Mouse (Mus musculus): ENCODE results near the gene Cdkn2aip.
A peak's percentile ranks its signal among the peaks of the same experiment; 100 is the strongest.

Cdkn2aip gene

DNA sequence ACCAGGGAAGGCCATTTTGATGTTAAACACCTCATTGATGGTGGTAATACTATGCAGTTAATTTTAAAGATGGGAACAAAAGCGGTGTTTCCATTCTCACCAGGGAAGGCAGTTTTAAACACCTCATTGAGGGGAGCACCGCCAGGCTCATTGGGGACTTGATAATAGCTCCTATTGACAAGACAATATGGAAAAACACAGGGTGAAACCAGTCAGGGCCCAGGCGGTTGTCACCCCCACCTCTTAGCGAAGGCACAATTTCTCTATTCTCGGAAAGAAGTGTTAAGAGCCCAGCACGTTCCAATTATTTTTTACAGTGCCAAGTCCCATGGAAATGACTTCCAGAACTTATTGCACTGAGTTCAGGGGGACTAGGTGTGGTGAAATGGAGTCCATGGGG lies 13.2 kb upstream of the Cdkn2aip start:
- H3K27me3 ChIP-seq (ENCODE audit: control insufficient read depth, insufficient read depth, low read length, poor library complexity, severe bottlenecking) = no peaks in the 10 kb centered on the region
- no peaks in the 10 kb centered on the region for H3K36me3 ChIP-seq (ENCODE audit: control insufficient read depth, insufficient read depth, low read length, poor library complexity, severe bottlenecking)
- no peak for DNase-seq (ENCODE audit: low read depth, low spot score)

DNA sequence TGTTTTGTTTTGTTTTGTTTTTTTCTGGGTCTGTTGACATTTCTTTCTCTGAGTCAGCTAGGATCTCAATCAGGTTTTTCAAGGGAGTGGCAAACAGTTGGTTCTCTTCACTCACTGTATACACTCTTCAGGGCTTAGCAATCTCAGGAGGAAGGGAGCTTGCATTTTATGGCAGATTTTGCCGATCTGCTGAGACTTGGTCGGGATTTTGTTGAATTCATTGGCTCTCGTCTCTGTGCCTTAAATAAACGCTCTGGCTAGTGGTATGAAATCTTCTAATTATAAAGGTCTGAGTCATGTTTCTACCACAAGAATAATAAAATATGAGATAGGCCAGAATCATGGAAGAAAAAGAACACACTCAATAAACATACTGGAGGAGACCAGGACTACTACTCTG lies 7.9 kb upstream of the Cdkn2aip start:
- no peaks in the 10 kb centered on the region for H3K36me3 ChIP-seq (ENCODE audit: control insufficient read depth, insufficient read depth, low read length, poor library complexity, severe bottlenecking)
- DNase-seq (ENCODE audit: low read depth, low spot score) = no peak
- H3K27me3 ChIP-seq (ENCODE audit: control insufficient read depth, insufficient read depth, low read length, poor library complexity, severe bottlenecking) = no peaks in the 10 kb centered on the region

DNA sequence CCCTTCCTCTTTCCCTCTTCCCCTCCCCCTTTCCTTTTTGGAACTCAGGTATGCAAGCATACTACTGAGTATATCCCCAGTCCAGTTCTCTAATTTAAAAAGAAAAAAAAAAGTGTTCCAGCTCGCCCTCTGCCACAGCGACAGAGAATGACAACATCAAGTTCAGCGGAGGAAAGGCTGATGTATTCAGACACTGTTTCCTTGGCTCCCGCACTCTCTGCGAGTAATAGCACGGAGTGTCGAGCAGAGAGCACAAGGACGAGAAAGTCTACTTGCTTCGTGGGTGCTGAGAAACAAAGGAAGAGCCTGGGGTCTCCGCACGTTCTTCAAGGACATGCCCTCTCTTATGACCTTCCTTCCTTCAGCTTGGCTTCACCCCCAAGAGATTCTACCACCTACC lies 4.9 kb upstream of the Cdkn2aip start:
- no peaks in the 10 kb centered on the region for H3K27me3 ChIP-seq (ENCODE audit: control insufficient read depth, insufficient read depth, low read length, poor library complexity, severe bottlenecking)
- H3K36me3 ChIP-seq (ENCODE audit: control insufficient read depth, insufficient read depth, low read length, poor library complexity, severe bottlenecking) = no peaks in the 10 kb centered on the region
- DNase-seq (ENCODE audit: low read depth, low spot score) = no peak

DNA sequence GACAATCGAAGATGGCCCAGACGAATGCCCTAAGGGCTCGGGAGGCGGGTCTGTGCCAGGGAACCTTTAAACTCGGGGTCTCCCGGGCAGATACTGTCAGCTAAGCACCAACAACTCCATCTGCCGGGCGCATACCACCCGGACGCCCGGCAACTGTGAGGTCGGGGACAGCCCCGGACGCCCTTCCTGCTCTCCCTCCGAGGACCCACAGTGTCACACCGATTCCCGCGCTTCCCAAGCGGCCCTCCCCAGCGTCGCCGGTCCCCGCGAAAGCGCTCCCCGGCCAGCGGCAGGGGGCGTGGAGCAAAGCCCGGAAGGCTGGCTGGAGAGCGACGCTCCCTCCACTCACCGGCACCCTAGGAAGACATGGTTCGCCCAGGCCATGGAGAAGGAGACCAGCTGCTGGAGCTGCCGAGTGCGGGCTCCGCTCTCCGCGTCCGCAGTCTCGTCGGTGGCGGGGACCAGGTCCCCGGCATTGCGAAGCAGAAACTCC lies 515 bp downstream of the Cdkn2aip start:
- Histone ChIP-seq H3K27me3 (ENCODE audit: control insufficient read depth, insufficient read depth, low read length, poor library complexity, severe bottlenecking) (no peaks in the 10 kb centered on the region), H3K36me3 (ENCODE audit: control insufficient read depth, insufficient read depth, low read length, poor library complexity, severe bottlenecking) (no peaks in the 10 kb centered on the region; the same call in 1 of the 2 replicates)
- DNase-seq (ENCODE audit: low read depth, low spot score) = peak; percentile 56

DNA sequence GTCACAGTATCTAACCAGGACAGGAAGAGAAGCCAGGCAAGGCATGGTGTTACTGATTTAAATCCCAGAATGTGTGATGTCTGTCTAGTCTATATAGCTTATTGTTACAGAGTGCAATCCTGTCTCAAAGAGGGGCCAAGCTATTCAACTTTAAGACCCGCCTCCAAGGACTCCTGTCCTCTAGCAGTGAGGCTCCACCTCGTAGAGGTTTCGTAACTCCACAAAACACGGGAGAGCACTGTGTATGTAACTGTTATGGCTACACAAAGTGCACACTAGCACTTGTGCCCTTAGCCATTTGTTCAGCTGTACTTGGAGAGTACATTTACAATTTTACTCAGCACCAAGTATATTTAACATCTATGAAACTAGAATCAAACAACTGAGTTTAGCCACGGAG lies 5.6 kb downstream of the Cdkn2aip start:
- DNase-seq (ENCODE audit: low read depth, low spot score) = no peak
- Histone ChIP-seq H3K27me3 (ENCODE audit: control insufficient read depth, insufficient read depth, low read length, poor library complexity, severe bottlenecking) (no peaks in the 10 kb centered on the region), H3K36me3 (ENCODE audit: control insufficient read depth, insufficient read depth, low read length, poor library complexity, severe bottlenecking) (no peaks in the 10 kb centered on the region; the same call in 1 of the 2 replicates)

DNA sequence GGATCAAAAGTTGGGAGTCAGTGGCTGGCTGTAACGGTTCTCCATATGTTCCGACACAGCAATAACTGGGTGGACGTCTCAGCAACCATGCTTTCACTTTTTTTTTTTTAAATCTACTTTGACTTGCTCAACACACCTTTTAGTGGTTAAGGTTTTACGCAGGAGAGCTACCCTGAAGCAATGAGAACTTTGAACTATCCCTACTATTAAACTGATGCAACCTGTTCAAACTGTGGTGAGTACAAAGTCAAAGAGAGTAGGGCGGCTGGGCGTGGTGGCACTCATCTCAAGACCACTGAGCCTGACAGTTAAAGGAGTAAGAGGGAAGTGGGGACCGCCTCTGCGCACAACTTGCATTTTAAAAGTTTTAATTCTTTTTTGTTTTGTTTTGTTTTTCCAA lies 7.0 kb downstream of the Cdkn2aip start:
- DNase-seq (ENCODE audit: low read depth, low spot score) = no peak
- H3K36me3 ChIP-seq (ENCODE audit: control insufficient read depth, insufficient read depth, low read length, poor library complexity, severe bottlenecking) = no peaks in the 10 kb centered on the region; the same call in 1 of the 2 replicates
- no peaks in the 10 kb centered on the region for H3K27me3 ChIP-seq (ENCODE audit: control insufficient read depth, insufficient read depth, low read length, poor library complexity, severe bottlenecking)

DNA sequence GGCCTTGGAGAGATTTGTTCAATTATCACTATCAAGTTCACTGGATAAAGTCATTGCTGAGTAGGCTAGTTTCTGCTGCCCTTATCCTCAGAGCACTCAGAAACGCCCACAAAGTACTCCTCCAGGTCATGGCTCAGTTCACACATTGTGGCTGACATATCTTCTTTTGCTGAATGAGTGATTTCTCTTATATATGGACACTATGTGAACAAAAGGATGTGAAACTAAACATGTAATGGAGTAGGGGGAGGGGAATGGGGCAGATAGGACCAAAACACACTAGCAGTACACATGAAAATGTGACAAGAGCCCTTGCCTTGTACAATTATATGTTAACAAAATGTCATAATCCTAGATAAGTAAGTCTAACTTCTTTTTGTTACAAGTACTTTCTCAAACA lies 11.4 kb downstream of the Cdkn2aip start:
- H3K36me3 ChIP-seq (ENCODE audit: control insufficient read depth, insufficient read depth, low read length, poor library complexity, severe bottlenecking) = no peaks in the 10 kb centered on the region
- H3K27me3 ChIP-seq (ENCODE audit: control insufficient read depth, insufficient read depth, low read length, poor library complexity, severe bottlenecking) = no peaks in the 10 kb centered on the region
- peak; percentile 64 for DNase-seq (ENCODE audit: low read depth, low spot score)

DNA sequence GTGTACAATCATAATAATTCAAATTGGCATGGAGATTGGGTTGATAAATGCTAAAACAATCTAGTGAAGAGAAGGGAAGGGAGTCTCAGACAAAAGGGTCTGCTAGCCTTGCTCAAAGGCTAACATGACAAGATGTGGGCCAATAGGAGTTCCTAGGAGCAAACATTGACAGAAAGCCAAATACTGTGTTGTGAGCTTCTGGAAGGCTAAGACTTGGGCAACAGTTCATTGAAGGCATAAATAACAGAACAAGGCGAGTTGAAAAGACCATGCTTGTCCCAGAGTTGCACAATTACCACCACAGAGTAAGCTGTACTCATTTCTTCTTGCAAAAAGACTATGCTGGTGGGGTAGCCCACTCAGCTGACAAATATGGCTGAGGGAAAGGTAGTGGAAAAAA lies 16.0 kb downstream of the Cdkn2aip start:
- no peaks in the 10 kb centered on the region for H3K27me3 ChIP-seq (ENCODE audit: control insufficient read depth, insufficient read depth, low read length, poor library complexity, severe bottlenecking)
- no peak for DNase-seq (ENCODE audit: low read depth, low spot score)
- no peaks in the 10 kb centered on the region for H3K36me3 ChIP-seq (ENCODE audit: control insufficient read depth, insufficient read depth, low read length, poor library complexity, severe bottlenecking)

DNA sequence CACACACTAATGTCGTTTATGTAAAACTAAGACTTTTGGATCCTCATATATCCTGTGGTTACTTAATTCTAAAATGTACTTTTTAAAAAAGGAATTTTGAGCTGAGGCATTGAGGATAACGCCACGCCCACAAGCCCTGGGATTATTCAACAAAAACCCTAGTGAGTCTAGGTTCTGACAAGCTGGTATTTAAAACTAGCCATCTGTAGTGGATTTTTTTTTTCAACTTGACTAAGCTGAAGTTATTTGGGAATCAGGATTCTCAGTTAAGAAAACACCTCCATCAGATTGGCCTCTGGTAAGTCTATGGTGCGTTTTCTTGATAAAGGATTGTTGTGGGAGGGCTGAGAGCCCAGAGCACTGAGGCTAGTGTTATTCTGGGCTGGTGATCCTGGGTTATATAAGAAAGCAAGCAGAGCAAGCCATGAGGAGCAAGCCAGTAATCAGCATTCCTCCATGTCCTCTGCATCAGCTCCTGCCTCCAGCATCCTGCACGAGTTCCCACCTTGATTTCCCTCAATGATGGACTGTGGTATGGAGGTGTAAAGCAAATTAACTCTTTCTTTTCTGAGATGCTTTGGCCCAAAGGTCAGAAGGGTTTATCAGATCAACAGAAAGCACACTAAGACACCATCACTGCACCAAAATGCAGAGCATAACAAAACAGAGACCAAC lies 18.2 kb downstream of the Cdkn2aip start:
- H3K27me3 ChIP-seq (ENCODE audit: control insufficient read depth, insufficient read depth, low read length, poor library complexity, severe bottlenecking) = no peaks in the 10 kb centered on the region; the same call in 1 of the 2 replicates
- no peak for DNase-seq (ENCODE audit: low read depth, low spot score)
- H3K36me3 ChIP-seq (ENCODE audit: control insufficient read depth, insufficient read depth, low read length, poor library complexity, severe bottlenecking) = no peaks in the 10 kb centered on the region

DNA sequence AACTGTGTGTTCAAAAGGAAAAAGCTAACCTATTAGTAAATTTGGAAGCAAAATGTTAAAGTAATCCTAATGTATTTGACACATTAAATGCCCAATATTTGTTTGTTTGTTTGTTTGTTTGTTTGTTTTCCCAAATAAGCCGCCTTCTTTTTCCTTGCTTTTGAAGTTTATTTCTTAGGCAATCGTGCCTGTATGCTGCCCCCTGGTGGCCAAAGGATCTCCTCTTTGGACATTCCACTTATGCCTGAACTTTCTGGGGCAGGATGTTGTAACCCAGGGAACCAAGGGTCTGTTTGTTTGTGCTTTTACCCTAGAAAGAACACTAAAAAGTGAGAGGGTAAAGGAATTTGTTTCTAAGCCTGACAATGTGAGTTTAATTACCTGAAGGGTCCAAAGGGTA lies 20.6 kb downstream of the Cdkn2aip start:
- Histone ChIP-seq H3K27me3 (ENCODE audit: control insufficient read depth, insufficient read depth, low read length, poor library complexity, severe bottlenecking) (no peaks in the 10 kb centered on the region; the same call in 1 of the 2 replicates), H3K36me3 (ENCODE audit: control insufficient read depth, insufficient read depth, low read length, poor library complexity, severe bottlenecking) (no peaks in the 10 kb centered on the region)
- peak; percentile 79 for DNase-seq (ENCODE audit: low read depth, low spot score)

DNA sequence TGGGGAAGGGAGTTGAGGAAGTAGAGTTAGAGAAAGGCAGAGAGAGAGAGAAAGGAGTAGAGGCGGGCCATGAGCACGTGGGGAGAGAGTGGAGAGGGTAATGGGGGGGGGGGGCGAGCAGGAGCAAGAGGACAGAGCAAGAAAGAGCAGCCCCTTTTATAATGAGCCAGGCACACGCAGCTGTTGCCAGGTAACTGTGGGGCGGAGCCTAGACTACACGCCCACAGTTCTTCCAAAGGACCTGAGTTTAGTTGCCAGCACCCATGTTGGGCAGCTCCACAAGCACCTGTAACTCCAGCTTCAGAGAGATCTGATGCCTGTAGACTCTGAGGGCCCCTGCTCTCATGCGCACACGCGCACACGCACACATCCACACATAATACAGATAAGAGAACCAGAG lies 21.9 kb downstream of the Cdkn2aip start:
- Histone ChIP-seq H3K36me3 (ENCODE audit: control insufficient read depth, insufficient read depth, low read length, poor library complexity, severe bottlenecking) (no peaks in the 10 kb centered on the region), H3K27me3 (ENCODE audit: control insufficient read depth, insufficient read depth, low read length, poor library complexity, severe bottlenecking) (no peaks in the 10 kb centered on the region; the same call in 1 of the 2 replicates)
- DNase-seq (ENCODE audit: low read depth, low spot score) = no peak

DNA sequence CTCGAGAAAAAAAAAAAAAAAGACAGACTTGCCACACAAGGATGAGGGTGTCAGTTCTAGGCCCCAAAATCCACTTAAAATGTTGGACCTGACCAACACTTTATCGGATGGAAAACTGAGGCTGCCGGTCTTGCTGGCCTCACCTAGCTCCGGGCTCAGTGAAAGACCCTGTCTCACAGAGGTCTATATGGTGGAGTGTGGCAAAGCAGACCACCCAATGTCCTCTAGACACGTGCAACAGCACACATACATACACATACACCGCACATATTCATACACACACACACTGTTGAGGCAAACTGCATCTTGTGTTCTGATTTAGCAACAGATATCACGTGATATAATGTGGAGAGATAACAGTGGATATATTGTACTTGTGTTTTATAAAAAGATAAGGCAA lies 22.4 kb downstream of the Cdkn2aip start:
- no peaks in the 10 kb centered on the region; the same call in 1 of the 2 replicates for H3K27me3 ChIP-seq (ENCODE audit: control insufficient read depth, insufficient read depth, low read length, poor library complexity, severe bottlenecking)
- no peak for DNase-seq (ENCODE audit: low read depth, low spot score)
- H3K36me3 ChIP-seq (ENCODE audit: control insufficient read depth, insufficient read depth, low read length, poor library complexity, severe bottlenecking) = no peaks in the 10 kb centered on the region

DNA sequence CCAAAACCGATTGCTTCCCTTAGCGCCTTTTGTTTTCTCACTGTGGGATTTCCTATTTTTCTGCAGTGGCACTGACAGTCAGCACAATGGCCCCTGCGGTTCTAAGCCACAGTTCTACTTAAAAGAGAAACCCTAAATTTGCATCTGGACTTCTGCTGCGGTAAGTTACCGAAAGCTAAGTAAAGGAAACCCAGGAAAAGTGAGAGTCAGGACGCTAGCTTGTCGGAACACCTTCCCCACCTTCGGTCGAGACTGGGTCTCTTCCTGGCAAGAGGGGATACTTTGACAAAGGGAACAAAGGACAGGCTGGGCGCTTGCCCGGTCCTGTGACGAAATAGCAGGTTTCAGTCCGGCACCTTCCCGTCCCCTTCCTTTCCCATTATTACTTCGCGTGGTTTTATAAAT lies 23.1 kb downstream of the Cdkn2aip start:
- H3K27me3 ChIP-seq (ENCODE audit: control insufficient read depth, insufficient read depth, low read length, poor library complexity, severe bottlenecking) = no peaks in the 10 kb centered on the region; the same call in 1 of the 2 replicates
- H3K36me3 ChIP-seq (ENCODE audit: control insufficient read depth, insufficient read depth, low read length, poor library complexity, severe bottlenecking) = no peaks in the 10 kb centered on the region
- no peak for DNase-seq (ENCODE audit: low read depth, low spot score)

DNA sequence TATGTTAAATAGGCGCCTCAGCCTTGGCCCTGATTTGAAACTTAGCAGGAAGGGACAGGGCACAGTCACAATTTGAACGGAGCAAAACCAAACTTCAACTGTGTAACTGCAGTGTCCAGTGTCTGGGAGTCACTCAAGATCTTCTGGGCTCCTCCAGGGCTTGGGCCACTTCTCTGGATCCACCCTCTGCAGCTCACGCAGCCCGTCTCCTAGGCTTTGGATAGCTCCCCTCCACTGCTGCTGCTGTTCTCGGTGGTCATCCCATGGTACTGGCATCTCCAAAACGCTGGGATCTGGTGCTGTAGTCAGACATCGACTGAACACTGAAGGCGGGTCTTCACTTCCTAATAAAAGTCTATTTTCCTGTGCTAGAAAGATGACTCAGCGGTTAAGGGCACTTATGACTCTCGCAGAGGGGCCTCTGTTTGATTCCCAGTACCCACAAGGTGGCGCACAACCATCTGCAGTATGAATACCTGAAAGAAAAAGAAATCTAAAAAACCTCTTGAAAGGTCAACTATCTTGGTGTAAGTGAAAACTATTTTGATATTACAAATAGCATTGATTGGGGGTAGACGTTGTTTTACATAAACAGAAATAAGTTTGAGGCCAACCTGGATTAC lies 23.9 kb downstream of the Cdkn2aip start:
- peak; percentile 69 for DNase-seq (ENCODE audit: low read depth, low spot score)
- Histone ChIP-seq H3K27me3 (ENCODE audit: control insufficient read depth, insufficient read depth, low read length, poor library complexity, severe bottlenecking) (no peaks in the 10 kb centered on the region; the same call in 1 of the 2 replicates), H3K36me3 (ENCODE audit: control insufficient read depth, insufficient read depth, low read length, poor library complexity, severe bottlenecking) (no peaks in the 10 kb centered on the region)

DNA sequence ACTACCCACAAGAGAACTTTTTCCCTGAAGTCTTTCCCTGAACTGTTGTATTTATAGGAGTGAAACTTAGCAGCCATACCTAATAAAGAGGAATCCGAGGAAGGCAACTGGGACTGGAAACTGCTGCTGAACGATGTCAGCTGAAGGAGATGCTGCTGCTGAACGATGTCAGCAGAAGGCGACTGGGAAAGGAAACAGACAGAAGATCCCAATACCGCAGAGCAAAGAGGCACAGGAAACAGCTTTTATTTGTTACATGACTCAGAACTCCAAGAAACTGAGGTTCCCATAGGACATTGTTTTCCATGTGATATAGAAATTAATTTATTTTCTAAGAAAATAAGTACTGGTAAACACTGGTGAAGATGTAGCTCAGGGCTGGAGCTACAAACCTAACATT lies 29.3 kb downstream of the Cdkn2aip start:
- Histone ChIP-seq H3K36me3 (ENCODE audit: control insufficient read depth, insufficient read depth, low read length, poor library complexity, severe bottlenecking) (0 out of 2 replicates have a peak, but pooled peaks cover under 1% of the 10 kb centered on the region), H3K27me3 (ENCODE audit: control insufficient read depth, insufficient read depth, low read length, poor library complexity, severe bottlenecking) (no peaks in the 10 kb centered on the region)
- DNase-seq (ENCODE audit: low read depth, low spot score) = no peak
